In genomic region chr6:88499481-88500404, GRCm38 (mm10) we compare ENCODE assay signal across 9 mouse cellular contexts. TPM values are rescaled to one million over a fixed set of nuclear protein-coding genes. Genes with fewer than 3 reads are reported as not detected.
DNase-seq lines count a peak whose midpoint lies in the region; ATAC-seq lines count a peak whose summit lies in the region.
"Had no signal": no experiment of that assay in that cellular context is flagged by ENCODE, and none has a peak within 500 bp of the region (broad histone marks: within the 10 kb centered on the region; RNA-seq: fewer than 3 reads in every experiment).

No protein-coding gene starts in this region.

- H3K4me1 ChIP-seq in forebrain, embryonic 11.5 days (replicated peaks; ENCODE audit: control insufficient read depth, insufficient read depth, low read length), result peaks cover 5% of the 10 kb centered on the region; the same call in 1 of the 2 replicates
- H3K4me1 ChIP-seq in hindbrain, embryonic 12.5 days, result peaks cover 8% of the 10 kb centered on the region

- peak; percentile 49 to 72 for DNase-seq in adrenal gland, adult 18-20 months (ENCODE audit: low spot score in 2 of 2)
- no peak for DNase-seq in adrenal gland, postnatal 4 days (ENCODE audit: low spot score in 2 of 2)
- DNase-seq in cerebellum, adult 11 months, result peak; percentile 74
- DNase-seq in forebrain, embryonic 11.5 days (ENCODE audit: low spot score), result peak; percentile 90
- DNase-seq in left cerebral cortex, postnatal 4 days, result peak; percentile 87
- peak; percentile 86 for DNase-seq in mesoderm, embryonic 11.5 days (ENCODE audit: low read depth, low spot score)
- DNase-seq in spleen, adult 12 weeks (ENCODE audit: low spot score), result peak; percentile 63

- ATAC-seq in forebrain, embryonic 11.5 days (replicated peaks; ENCODE audit: low FRiP score), result peak; percentile 79
- ATAC-seq in hindbrain, embryonic 12.5 days (ENCODE audit: low FRiP score), result peak; percentile 88

- intact Hi-C loops in left cerebral cortex, postnatal 4 days (cut with DNase I), result loop anchor here (5.0 to 10.0 kb wide), 2 partner anchors 305 to 387 kb away; partner anchors contain the start of gene Gata2

- H3K36me3 ChIP-seq in forebrain, embryonic 11.5 days (ENCODE audit: control insufficient read depth, insufficient read depth, low read length), result peaks cover 2% of the 10 kb centered on the region; the same call in 1 of the 2 replicates
- peaks cover 51% of the 10 kb centered on the region for H3K36me3 ChIP-seq in hindbrain, embryonic 12.5 days

- peak overlapping the region; percentile 98 for H3K4me2 ChIP-seq in forebrain, embryonic 11.5 days (ENCODE audit: low read depth, low read length, severe bottlenecking)
- H3K4me2 ChIP-seq in hindbrain, embryonic 12.5 days (replicated peaks), result peak overlapping the region; percentile 90

- no peaks in the 10 kb centered on the region for H3K9me3 ChIP-seq in forebrain, embryonic 11.5 days (ENCODE audit: control insufficient read depth, low read length)
- H3K9me3 ChIP-seq in hindbrain, embryonic 12.5 days (replicated peaks), result no peaks in the 10 kb centered on the region

- peak overlapping the region; percentile 54 for H3K4me3 ChIP-seq in forebrain, embryonic 11.5 days (ENCODE audit: low read depth, low read length)
- H3K4me3 ChIP-seq in hindbrain, embryonic 12.5 days, result peak overlapping the region; percentile 53

- H3K27ac ChIP-seq in forebrain, embryonic 11.5 days (ENCODE audit: low read depth, low read length), result no peak overlapping the region
- peak overlapping the region; percentile 64; the same call in 1 of the 2 replicates for H3K27ac ChIP-seq in hindbrain, embryonic 12.5 days
- H3K27ac ChIP-seq: macrophage had no signal

- peak overlapping the region; percentile 63 for H3K9ac ChIP-seq in forebrain, embryonic 11.5 days (ENCODE audit: low read length)
- H3K9ac ChIP-seq in hindbrain, embryonic 12.5 days, result peak overlapping the region; percentile 76

- WGBS in forebrain, embryonic 11.5 days, result 3% methylated on average over 76 of the region's 76 CpGs
- WGBS in hindbrain, embryonic 12.5 days, result 2% methylated on average over 76 of the region's 76 CpGs

- H3K27me3 ChIP-seq in forebrain, embryonic 11.5 days (ENCODE audit: control insufficient read depth, insufficient read depth, low read length), result no peaks in the 10 kb centered on the region
- H3K27me3 ChIP-seq in hindbrain, embryonic 12.5 days, result no peaks in the 10 kb centered on the region

RNA-seq across cellular contexts. Expression of gene Sec61a1, which starts 19.0 kb away (rescaled TPM):
- 100 to 1,000 TPM; 168 to 207 TPM for total RNA-seq in adrenal gland, adult 18-20 months (2021)
- total RNA-seq in adrenal gland, postnatal 4 days (2021), result 100 to 1,000 TPM; 215 to 222 TPM
- polyA plus RNA-seq in forebrain, embryonic 11.5 days (2014; fragmentation: Nextera tagmentation; extraction: Ambion mirVana), result 199 and 202 TPM in 2 replicates
- polyA plus RNA-seq in hindbrain, embryonic 12.5 days (2016; fragmentation: Nextera tagmentation; extraction: Ambion mirVana), result 203 and 210 TPM in 2 replicates
- total RNA-seq in left cerebral cortex, postnatal 4 days (2021), result 100 to 1,000 TPM; 130 to 133 TPM

RNA-seq across cellular contexts. Expression of gene Ruvbl1, which starts 34.5 kb away (rescaled TPM):
- total RNA-seq in adrenal gland, adult 18-20 months (2021), result 10 to 100 TPM; 31.0 to 36.9 TPM
- 10 to 100 TPM; 34.1 to 38.4 TPM for total RNA-seq in adrenal gland, postnatal 4 days (2021)
- polyA plus RNA-seq in forebrain, embryonic 11.5 days (2014; fragmentation: Nextera tagmentation; extraction: Ambion mirVana), result 166 and 175 TPM in 2 replicates
- polyA plus RNA-seq in hindbrain, embryonic 12.5 days (2016; fragmentation: Nextera tagmentation; extraction: Ambion mirVana), result 111 and 117 TPM in 2 replicates
- 10 to 100 TPM; 41.2 to 46.3 TPM for total RNA-seq in left cerebral cortex, postnatal 4 days (2021)

RNA-seq across cellular contexts. Expression of gene Eefsec, which starts 53.4 kb away (rescaled TPM):
- 10 to 100 TPM in 1 of 2 experiments, 1 to 10 TPM in 1; 10.0 to 17.4 TPM for total RNA-seq in adrenal gland, adult 18-20 months (2021)
- total RNA-seq in adrenal gland, postnatal 4 days (2021), result 10 to 100 TPM; 21.2 to 24.1 TPM
- 41.3 and 48.5 TPM in 2 replicates for polyA plus RNA-seq in forebrain, embryonic 11.5 days (2014; fragmentation: Nextera tagmentation; extraction: Ambion mirVana)
- polyA plus RNA-seq in hindbrain, embryonic 12.5 days (2016; fragmentation: Nextera tagmentation; extraction: Ambion mirVana), result 27.9 and 28.8 TPM in 2 replicates
- total RNA-seq in left cerebral cortex, postnatal 4 days (2021), result 10 to 100 TPM; 23.3 to 24.0 TPM

Comparison
In these comparisons a context has a peak if more than half of its experiments do, and no peak if none do; other contexts are left out.
1. DNase-seq: peak in adrenal gland, adult 18-20 months (2 of 2), cerebellum, adult 11 months (single experiment), forebrain, embryonic 11.5 days (single experiment), left cerebral cortex, postnatal 4 days (single experiment), mesoderm, embryonic 11.5 days (single experiment) and spleen, adult 12 weeks (single experiment); none in adrenal gland, postnatal 4 days (0 of 2).